ENCODE assay signal across 15 mouse cellular contexts in genomic region chr14:47522301-47522700, GRCm38 (mm10). TPM values are rescaled to one million over a fixed set of nuclear protein-coding genes. Genes with fewer than 3 reads are reported as not detected.
A peak's percentile ranks its signal among the peaks of the same experiment; 100 is the strongest.
DNase-seq lines count a peak whose midpoint lies in the region; ATAC-seq and TF ChIP-seq lines count a peak whose summit lies in the region.
"Had no signal": no experiment of that assay in that cellular context is flagged by ENCODE, and none has a peak within 500 bp of the region (broad histone marks: within the 10 kb centered on the region; RNA-seq: fewer than 3 reads in every experiment).

No protein-coding gene starts in this region.

- no peak overlapping the region for H3K9ac ChIP-seq in intestine, embryonic 16.5 days (ENCODE audit: low read depth, low read length)
- H3K9ac ChIP-seq in hindbrain, embryonic 16.5 days (ENCODE audit: low read depth, low read length), result no peak overlapping the region
- H3K9ac ChIP-seq: lung, embryonic 15.5 days had no signal

- H3K27me3 ChIP-seq in intestine, embryonic 16.5 days (replicated peaks; ENCODE audit: control insufficient read depth, insufficient read depth, low read length), result no peaks in the 10 kb centered on the region
- no peaks in the 10 kb centered on the region for H3K27me3 ChIP-seq in cerebellum, adult 2 months (ENCODE audit: control insufficient read depth, insufficient read depth, low read length)
- no peaks in the 10 kb centered on the region for H3K27me3 ChIP-seq in hindbrain, embryonic 16.5 days (replicated peaks; ENCODE audit: control insufficient read depth, insufficient read depth, low read length)
- H3K27me3 ChIP-seq: lung, embryonic 15.5 days; Patski had no signal

- peaks cover 3% of the 10 kb centered on the region; the same call in 1 of the 2 replicates for H3K4me1 ChIP-seq in intestine, embryonic 16.5 days (ENCODE audit: control insufficient read depth, insufficient read depth, low read length)
- peaks cover 14% of the 10 kb centered on the region for H3K4me1 ChIP-seq in cerebellum, adult 2 months (ENCODE audit: control insufficient read depth, insufficient read depth, low read length)
- H3K4me1 ChIP-seq in hindbrain, embryonic 16.5 days (ENCODE audit: control insufficient read depth, insufficient read depth, low read depth, low read length), result no peaks in the 10 kb centered on the region
- H3K4me1 ChIP-seq: midbrain, embryonic 10.5 days had no signal

- 50% methylated on average over 7 of the region's 7 CpGs for WGBS in intestine, embryonic 16.5 days
- WGBS in cerebellum, adult 2 months, result 94% methylated on average over 7 of the region's 7 CpGs
- 92% methylated on average over 7 of the region's 7 CpGs for WGBS in hindbrain, embryonic 16.5 days

- H3K4me3 ChIP-seq in layer of hippocampus, adult 2 months, result no peak overlapping the region
- no peak overlapping the region for H3K4me3 ChIP-seq in intestine, embryonic 16.5 days (ENCODE audit: low read length)
- no peak overlapping the region for H3K4me3 ChIP-seq in cerebellum, adult 2 months (replicated peaks; ENCODE audit: insufficient read depth, low read depth, low read length)
- no peak overlapping the region for H3K4me3 ChIP-seq in hindbrain, embryonic 16.5 days (ENCODE audit: low read length)
- H3K4me3 ChIP-seq: lung, embryonic 15.5 days; midbrain, embryonic 10.5 days; myocyte had no signal

- no peaks in the 10 kb centered on the region for H3K9me3 ChIP-seq in intestine, embryonic 16.5 days (ENCODE audit: control insufficient read depth, low read length)
- no peaks in the 10 kb centered on the region for H3K9me3 ChIP-seq in hindbrain, embryonic 16.5 days (ENCODE audit: control insufficient read depth, low read length)
- H3K9me3 ChIP-seq: lung, embryonic 15.5 days; midbrain, embryonic 10.5 days had no signal

- TF ChIP-seq POLR2A in cerebellum, adult 2 months (IDR thresholded peaks at IDR 0.05; ENCODE audit: borderline replicate concordance, insufficient read depth, low read length), result no peak

- no peak for DNase-seq in layer of hippocampus, adult 2 months (ENCODE audit: low spot score in 2 of 2)
- no peak for DNase-seq in layer of hippocampus, adult 9-11 months
- peak; percentile 79 for DNase-seq in c-Kit-negative CD71-positive TER-119-positive erythroid progenitor cells, embryonic 14.5 days (ENCODE audit: low read depth, low spot score)
- no peak for DNase-seq in ovary, postnatal 14 days (ENCODE audit: low spot score)
- no peak for DNase-seq in cerebellum, adult 2 months
- DNase-seq: gastrocnemius, postnatal 14 days; thymus, postnatal 4 days had no signal

- ATAC-seq in intestine, embryonic 16.5 days, result peak; percentile 81
- ATAC-seq in megakaryocyte, adult 5-6 weeks (ENCODE audit: poor library complexity, severe bottlenecking), result peak; percentile 26; the same call in 1 of the 2 replicates
- ATAC-seq in hindbrain, embryonic 16.5 days, result no peak
- ATAC-seq: forebrain, embryonic 16.5 days; Patski had no signal

- H3K4me2 ChIP-seq in intestine, embryonic 16.5 days (ENCODE audit: low read depth, low read length), result no peak overlapping the region
- H3K4me2 ChIP-seq in hindbrain, embryonic 16.5 days (ENCODE audit: low read length), result no peak overlapping the region
- H3K4me2 ChIP-seq: lung, embryonic 15.5 days had no signal

- H3K36me3 ChIP-seq in intestine, embryonic 16.5 days (ENCODE audit: control insufficient read depth, insufficient read depth, low read length), result no peaks in the 10 kb centered on the region
- H3K36me3 ChIP-seq in hindbrain, embryonic 16.5 days (ENCODE audit: control insufficient read depth, insufficient read depth, low read length), result no peaks in the 10 kb centered on the region
- H3K36me3 ChIP-seq: lung, embryonic 15.5 days had no signal

- no peak for TF ChIP-seq CTCF in layer of hippocampus, adult 2 months (conservative IDR thresholded peaks at IDR 0.05)
- TF ChIP-seq CTCF in cerebellum, adult 2 months (IDR thresholded peaks at IDR 0.05; ENCODE audit: borderline replicate concordance, insufficient read depth, low read depth, low read length), result no peak

- H3K27ac ChIP-seq in layer of hippocampus, adult 2 months, result peak overlapping the region; percentile 91
- no peak overlapping the region for H3K27ac ChIP-seq in intestine, embryonic 16.5 days (ENCODE audit: low read length)
- no peak overlapping the region for H3K27ac ChIP-seq in cerebellum, adult 2 months (ENCODE audit: insufficient read depth, low read length)
- no peak overlapping the region for H3K27ac ChIP-seq in hindbrain, embryonic 16.5 days (ENCODE audit: low read depth, low read length)
- H3K27ac ChIP-seq: lung, embryonic 15.5 days; midbrain, embryonic 10.5 days had no signal

RNA-seq across cellular contexts. Expression of gene Atg14, which starts 48.1 kb away (rescaled TPM):
- total RNA-seq in layer of hippocampus, adult 2 months (2021), result 10 to 100 TPM; 19.7 to 20.9 TPM
- polyA plus RNA-seq in intestine, embryonic 16.5 days (2015; fragmentation: Nextera tagmentation; extraction: Ambion mirVana), result 11.4 and 11.7 TPM in 2 replicates
- 3.7 and 4.5 TPM in 2 replicates for total RNA-seq in megakaryocyte, adult 5-6 weeks (2015)
- total RNA-seq in megakaryocyte, adult 5-6 weeks (2017), result 4.2 and 6.4 TPM in 2 replicates
- 16.0 and 16.3 TPM in 2 replicates for polyA plus RNA-seq in cerebellum, adult 2 months (2012; rRNA removed)
- 18.0 and 18.4 TPM in 2 replicates for polyA plus RNA-seq in hindbrain, embryonic 16.5 days (2015; fragmentation: Nextera tagmentation; extraction: Ambion mirVana)
